Mouse (Mus musculus): ENCODE data around the gene Igsf10. TPM values are rescaled to one million over a fixed set of nuclear protein-coding genes. Genes with fewer than 3 reads are reported as not detected.
A peak's percentile ranks its signal among the peaks of the same experiment; 100 is the strongest.

Gene Igsf10
- polyA plus RNA-seq, 1 experiment from 2014 or later: 3.9 TPM

GRCm38 (mm10) chr3:59277502-59278253, 66.5 kb downstream of the Igsf10 start:
- WGBS: 15% methylated on average over 3 of the region's 3 CpGs
- Histone ChIP-seq H3K4me1 (peaks cover 8% of the 10 kb centered on the region; the same call in 1 of the 2 replicates), H3K9ac (replicated peaks) (no peak overlapping the region), H3K36me3 (no peaks in the 10 kb centered on the region), H3K4me3 (no peak overlapping the region), H3K27ac (replicated peaks) (0 out of 2 replicates have a peak overlapping the region, but pooled peaks have one; percentile 27), H3K27me3 (no peaks in the 10 kb centered on the region), H3K4me2 (replicated peaks) (no peak overlapping the region), H3K9me3 (no peaks in the 10 kb centered on the region)
- ATAC-seq (ENCODE audit: low FRiP score, low read depth): peak; percentile 44; the same call in 1 of the 2 replicates

- H3K27me3 ChIP-seq: no peaks in the 10 kb centered on the region
- no peak overlapping the region for H3K27ac ChIP-seq (replicated peaks)
- H3K4me2 ChIP-seq (replicated peaks): no peak overlapping the region
- H3K9ac ChIP-seq (replicated peaks): no peak overlapping the region
- WGBS: 90% methylated on average over 6 of the region's 6 CpGs
- H3K4me1 ChIP-seq: no peaks in the 10 kb centered on the region
- no peak for ATAC-seq (ENCODE audit: low FRiP score, low read depth)
- no peaks in the 10 kb centered on the region for H3K9me3 ChIP-seq
- H3K36me3 ChIP-seq: no peaks in the 10 kb centered on the region
- H3K4me3 ChIP-seq: no peak overlapping the region
Observed at GRCm38 (mm10) chr3:59270811-59271210, 73.4 kb downstream of the Igsf10 start.

Other genes with a start within 250 kb of the Igsf10 start
- 1.3 and 1.8 TPM in 2 replicates for gene Gpr171, start 242.6 kb downstream of the Igsf10 start, polyA plus RNA-seq (2016; fragmentation: Nextera tagmentation; extraction: Ambion mirVana)
- gene P2ry14, start 190.8 kb downstream of the Igsf10 start, polyA plus RNA-seq (2016; fragmentation: Nextera tagmentation; extraction: Ambion mirVana): 2.4 and 3.8 TPM in 2 replicates
- 0.17 TPM in 1 of 2 replicates, not detected in the other for gene Gpr87, start 149.3 kb downstream of the Igsf10 start, polyA plus RNA-seq (2016; fragmentation: Nextera tagmentation; extraction: Ambion mirVana)
- gene P2ry13, start 133.5 kb downstream of the Igsf10 start, polyA plus RNA-seq (2016; fragmentation: Nextera tagmentation; extraction: Ambion mirVana): 0.75 and 0.84 TPM in 2 replicates
- 4.3 and 4.9 TPM in 2 replicates for gene P2ry12, start 81.5 kb downstream of the Igsf10 start, polyA plus RNA-seq (2016; fragmentation: Nextera tagmentation; extraction: Ambion mirVana)